In genomic region chr1:93635091-93635579, GRCm38 (mm10) we compare ENCODE assay signal across 8 mouse cellular contexts. TPM values are rescaled to one million over a fixed set of nuclear protein-coding genes. Genes with fewer than 3 reads are reported as not detected.
DNase-seq lines count a peak whose midpoint lies in the region; ATAC-seq lines count a peak whose summit lies in the region.

No protein-coding gene starts in this region.

- no peaks in the 10 kb centered on the region for H3K9me3 ChIP-seq in forebrain, embryonic 14.5 days (replicated peaks; ENCODE audit: control insufficient read depth, low read length)

- 0% methylated on average over 55 of the region's 58 CpGs for WGBS in forebrain, embryonic 14.5 days

- H3K4me3 ChIP-seq in brown adipose tissue, adult 24 weeks (ENCODE audit: insufficient read depth, low read depth, low read length), result peak overlapping the region; percentile 98
- H3K4me3 ChIP-seq in forebrain, embryonic 14.5 days (ENCODE audit: low read depth, low read length), result peak overlapping the region; percentile 97

- peak; percentile 11 for DNase-seq in retina, adult 2 months (ENCODE audit: low read depth, low spot score)
- DNase-seq in retina, embryonic 14.5 days (ENCODE audit: low spot score), result no peak
- peak; percentile 18 for DNase-seq in forebrain, embryonic 14.5 days (ENCODE audit: low spot score)
- peak; percentile 72 for DNase-seq in kidney, postnatal 10 days
- DNase-seq in lung, postnatal 36 days, result peak; percentile 72
- DNase-seq in splenic B cell, adult 2 months (ENCODE audit: low read depth, low spot score), result peak; percentile 63
- DNase-seq in left cerebral cortex, adult 11 months (ENCODE audit: low spot score), result no peak

- H3K9ac ChIP-seq in forebrain, embryonic 14.5 days (ENCODE audit: low read length), result peak overlapping the region; percentile 93

- H3K27ac ChIP-seq in brown adipose tissue, adult 24 weeks (replicated peaks; ENCODE audit: low read depth, low read length), result peak overlapping the region; percentile 87
- peak overlapping the region; percentile 84 for H3K27ac ChIP-seq in forebrain, embryonic 14.5 days (ENCODE audit: low read depth, low read length)

- no peaks in the 10 kb centered on the region for H3K27me3 ChIP-seq in forebrain, embryonic 14.5 days (replicated peaks; ENCODE audit: control insufficient read depth, insufficient read depth, low read length)
- no peaks in the 10 kb centered on the region for H3K27me3 ChIP-seq in splenic B cell, adult 2 months (ENCODE audit: control insufficient read depth, insufficient read depth, low read length, poor library complexity, severe bottlenecking)

- ATAC-seq in forebrain, embryonic 14.5 days, result no peak

- peaks cover 5% of the 10 kb centered on the region for H3K36me3 ChIP-seq in forebrain, embryonic 14.5 days (ENCODE audit: control insufficient read depth, insufficient read depth, low read length)
- no peaks in the 10 kb centered on the region for H3K36me3 ChIP-seq in splenic B cell, adult 2 months (ENCODE audit: control insufficient read depth, insufficient read depth, low read length, poor library complexity, severe bottlenecking)

- H3K4me2 ChIP-seq in forebrain, embryonic 14.5 days (ENCODE audit: low read length), result peak overlapping the region; percentile 86

- no peaks in the 10 kb centered on the region for H3K4me1 ChIP-seq in brown adipose tissue, adult 24 weeks (ENCODE audit: control insufficient read depth, insufficient read depth, insufficient read length, low read length)
- peaks cover 15% of the 10 kb centered on the region for H3K4me1 ChIP-seq in forebrain, embryonic 14.5 days (ENCODE audit: control insufficient read depth, insufficient read depth, low read length)

RNA-seq across cellular contexts. Expression of gene Stk25, which starts 23.3 kb away (rescaled TPM):
- 27.4 and 29.6 TPM in 2 replicates for polyA plus RNA-seq in brown adipose tissue, adult 24 weeks (2012; ENCODE audit: insufficient read depth, insufficient read length, missing spikeins)
- polyA plus RNA-seq in forebrain, embryonic 14.5 days (2014; fragmentation: Nextera tagmentation; extraction: Ambion mirVana), result 354 and 364 TPM in 2 replicates

RNA-seq across cellular contexts. Expression of gene Bok, which starts 50.3 kb away (rescaled TPM):
- 1.2 and 2.1 TPM in 2 replicates for polyA plus RNA-seq in brown adipose tissue, adult 24 weeks (2012; ENCODE audit: insufficient read depth, insufficient read length, missing spikeins)
- polyA plus RNA-seq in forebrain, embryonic 14.5 days (2014; fragmentation: Nextera tagmentation; extraction: Ambion mirVana), result 83.3 and 87.6 TPM in 2 replicates

Comparison
In these comparisons a context has a peak if more than half of its experiments do, and no peak if none do; other contexts are left out.
1. DNase-seq: peak in retina, adult 2 months (single experiment), forebrain, embryonic 14.5 days (single experiment), kidney, postnatal 10 days (single experiment), lung, postnatal 36 days (single experiment) and splenic B cell, adult 2 months (single experiment); none in retina, embryonic 14.5 days (single experiment) and left cerebral cortex, adult 11 months (single experiment).
2. RNA of gene Stk25, which starts 23.3 kb away (polyA plus RNA-seq): 354 to 364 TPM in forebrain, embryonic 14.5 days; 27.4 to 29.6 TPM in brown adipose tissue, adult 24 weeks; every median in the first group is over 10 times any median in the second.
3. RNA of gene Bok, which starts 50.3 kb away (polyA plus RNA-seq): 83.3 to 87.6 TPM in forebrain, embryonic 14.5 days; 1.2 to 2.1 TPM in brown adipose tissue, adult 24 weeks; every median in the first group is over 10 times any median in the second.